8 mouse cellular contexts compared by ENCODE assay signal in the genomic region with DNA sequence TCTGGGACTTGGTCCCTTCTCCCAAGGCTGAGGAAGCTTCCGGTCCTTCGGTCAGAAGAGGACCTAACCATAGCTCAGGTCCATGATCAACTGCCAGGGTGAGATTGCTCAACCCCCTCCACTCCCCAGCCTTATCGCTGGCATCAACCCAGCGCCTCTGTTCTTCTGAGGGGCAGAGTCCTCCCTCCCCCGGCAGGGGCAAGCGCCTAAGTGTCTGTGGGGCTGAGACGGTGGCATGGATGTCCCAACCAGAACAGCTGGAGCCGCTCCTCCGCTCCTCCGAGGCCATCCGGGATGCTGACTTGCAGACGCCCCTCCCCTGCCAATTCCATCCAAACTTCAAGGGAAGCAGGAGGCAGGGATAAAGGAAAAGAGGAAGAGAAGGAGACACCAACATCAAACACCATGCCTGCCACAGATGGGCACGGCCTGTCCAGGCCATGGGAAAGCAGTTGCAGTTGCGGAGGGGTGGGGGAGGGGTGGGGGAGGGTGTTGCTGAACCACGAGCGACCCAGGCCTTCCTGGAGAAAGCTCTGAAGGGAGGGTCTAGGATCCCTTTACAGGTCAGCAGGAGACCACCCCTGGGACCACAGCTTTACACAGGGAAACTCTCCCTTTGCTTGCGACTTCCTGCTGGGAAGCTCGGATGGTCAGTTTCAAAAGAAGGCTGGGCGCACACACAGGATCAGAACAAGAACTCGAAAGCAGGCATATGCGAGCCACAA. TPM values are rescaled to one million over a fixed set of nuclear protein-coding genes. Genes with fewer than 3 reads are reported as not detected.
DNase-seq lines count a peak whose midpoint lies in the region; ATAC-seq lines count a peak whose summit lies in the region.

No protein-coding gene starts in this region.

- peak; percentile 82 to 93 for DNase-seq in adrenal gland, adult (ENCODE audit: inconsistent age in 2 of 2, low spot score in 1 of 2)
- no peak for DNase-seq in adrenal gland, postnatal 4 days (ENCODE audit: low spot score in 2 of 2)
- peak; percentile 62 for DNase-seq in embryo, embryonic 10 days (ENCODE audit: low spot score)
- DNase-seq in kidney, postnatal 25 days = peak; percentile 52 to 74
- peak; percentile 43 to 46 for DNase-seq in spleen, postnatal 36 days (ENCODE audit: low spot score in 2 of 2)
- DNase-seq in right cerebral cortex, postnatal 4 days = no peak

- H3K79me2 ChIP-seq in macrophage (ENCODE audit: inconsistent target) = peaks cover 75% of the 10 kb centered on the region

- H3K4me1 ChIP-seq in heart, embryonic 13.5 days = peaks cover 52% of the 10 kb centered on the region

- H3K9ac ChIP-seq in heart, embryonic 13.5 days = peak overlapping the region; percentile 91

- H3K9me3 ChIP-seq in heart, embryonic 13.5 days = no peaks in the 10 kb centered on the region

- H3K36me3 ChIP-seq in heart, embryonic 13.5 days = peaks cover 8% of the 10 kb centered on the region; the same call in 1 of the 2 replicates
- no peaks in the 10 kb centered on the region for H3K36me3 ChIP-seq in macrophage (ENCODE audit: inconsistent target)

- peak overlapping the region; percentile 80 for H3K4me2 ChIP-seq in heart, embryonic 13.5 days

- H3K27me3 ChIP-seq in heart, embryonic 13.5 days (replicated peaks) = no peaks in the 10 kb centered on the region

- ATAC-seq in heart, embryonic 13.5 days (ENCODE audit: extremely low read depth, insufficient number of reproducible peaks, low FRiP score, low TSS enrichment) = no peak

- peak overlapping the region; percentile 89 for H3K27ac ChIP-seq in heart, embryonic 13.5 days (replicated peaks)
- peak overlapping the region; percentile 8; the same call in 1 of the 2 replicates for H3K27ac ChIP-seq in macrophage

- H3K4me3 ChIP-seq in heart, embryonic 13.5 days = peak overlapping the region; percentile 79
- H3K4me3 ChIP-seq in macrophage (ENCODE audit: inconsistent target) = no peak overlapping the region; the same call in 1 of the 2 replicates

- WGBS in heart, embryonic 13.5 days = 12% methylated on average over 21 of the region's 21 CpGs
- WGBS in macrophage (ENCODE audit: missing documents) = 20% methylated on average over 20 of the region's 21 CpGs

RNA-seq across cellular contexts. Expression of a gene that starts 2.7 kb away (rescaled TPM):
- total RNA-seq in adrenal gland, postnatal 4 days (2021) = 10 to 100 TPM; 86.9 to 95.5 TPM
- polyA plus RNA-seq in heart, embryonic 13.5 days (2015; fragmentation: Nextera tagmentation; extraction: Ambion mirVana) = 24.0 and 26.1 TPM in 2 replicates
- total RNA-seq in macrophage (2018; cell fraction: chromatin; rRNA removed) = 100 to 1,000 TPM in 6 of 26 experiments, 10 to 100 TPM in 14, 1 to 10 TPM in 6; 5.0 to 155 (median 36.6) TPM
- 100 to 1,000 TPM in 7 of 26 experiments, 10 to 100 TPM in 19; 17.2 to 237 (median 26.6) TPM for total RNA-seq in macrophage (2018; cell fraction: cytosol; rRNA removed)
- 100 to 1,000 TPM in 8 of 26 experiments, 10 to 100 TPM in 18; 15.6 to 179 (median 63.8) TPM for total RNA-seq in macrophage (2018; cell fraction: nucleus; rRNA removed)
- 6.8 to 16.9 TPM (median 13.4 TPM) in 3 replicates for polyA plus RNA-seq in macrophage (2018)

RNA-seq across cellular contexts. Expression of a gene that starts 39.1 kb away (rescaled TPM):
- under 1 TPM; 0.62 to 0.68 TPM for total RNA-seq in adrenal gland, postnatal 4 days (2021)
- 0.24 TPM in 1 of 2 replicates, not detected in the other for polyA plus RNA-seq in heart, embryonic 13.5 days (2015; fragmentation: Nextera tagmentation; extraction: Ambion mirVana)
- 1 to 10 TPM in 1 of 26 experiments, under 1 TPM in 1, not detected in 24; 0.94 to 1.3 TPM for total RNA-seq in macrophage (2018; cell fraction: chromatin; rRNA removed)
- total RNA-seq in macrophage (2018; cell fraction: cytosol; rRNA removed) = not detected
- total RNA-seq in macrophage (2018; cell fraction: nucleus; rRNA removed) = 1 to 10 TPM in 1 of 26 experiments, under 1 TPM in 2, not detected in 23; 0.40 to 1.6 (median 0.46) TPM
- polyA plus RNA-seq in macrophage (2018) = not detected in 3 replicates

Comparison
In these comparisons a context has a peak if more than half of its experiments do, and no peak if none do; other contexts are left out.
1. DNase-seq: peak in adrenal gland, adult (2 of 2), embryo, embryonic 10 days (single experiment), kidney, postnatal 25 days (2 of 2) and spleen, postnatal 36 days (2 of 2); none in adrenal gland, postnatal 4 days (0 of 2) and right cerebral cortex, postnatal 4 days (single experiment).